Mouse (Mus musculus): ENCODE results near the gene Pycard. TPM values are rescaled to one million over a fixed set of nuclear protein-coding genes. Genes with fewer than 3 reads are reported as not detected.
"Not testable (repeated sequence)": the region's sequence is repeated elsewhere in the genome, so short reads cannot be mapped to it uniquely, and the experiment has no call there.

The Pycard gene
- 1 to 10 TPM; 7.7 to 9.8 TPM for total RNA-seq (2021)

DNA sequence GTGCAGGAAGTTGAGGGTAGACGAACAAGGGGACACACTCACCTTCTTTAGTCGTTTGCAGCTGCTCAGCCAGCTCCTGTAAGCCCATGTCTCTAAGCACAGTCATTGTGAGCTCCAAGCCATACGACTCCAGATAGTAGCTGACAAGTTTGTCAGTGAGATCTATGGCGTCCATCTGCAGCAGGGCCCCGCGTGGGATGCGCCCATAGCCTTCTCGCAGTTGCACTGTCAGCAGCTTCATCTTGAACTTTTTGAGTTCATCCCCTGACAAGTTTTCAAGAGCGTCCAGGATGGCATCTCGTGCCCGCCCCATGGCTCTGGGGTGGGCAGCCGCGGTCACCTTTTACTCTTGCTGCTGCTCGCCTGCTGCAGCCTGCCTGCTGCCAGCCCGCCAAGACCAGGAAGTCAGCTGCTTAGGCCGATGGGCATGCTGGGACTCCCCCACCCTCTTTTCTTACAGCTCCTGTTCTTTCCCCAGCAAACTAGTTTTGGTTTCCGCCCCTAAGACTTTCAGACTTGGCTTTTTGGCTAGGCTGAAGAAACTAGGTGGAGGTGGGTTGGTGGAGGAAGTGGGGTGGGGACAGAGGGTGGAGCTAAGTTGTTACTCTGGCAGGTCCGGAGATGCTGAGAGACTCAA, at the start of gene Pycard:
Pycard (minus strand) TSS at position 527 of the 637 bp plus-strand sequence.
- DNase-seq: peak; percentile 56 to 62
- intact Hi-C loops (cut with DNase I): loop anchor here (5.0 kb wide), 1 partner anchor 214 kb away; the partner anchor contains the start of gene Cox6a2

DNA sequence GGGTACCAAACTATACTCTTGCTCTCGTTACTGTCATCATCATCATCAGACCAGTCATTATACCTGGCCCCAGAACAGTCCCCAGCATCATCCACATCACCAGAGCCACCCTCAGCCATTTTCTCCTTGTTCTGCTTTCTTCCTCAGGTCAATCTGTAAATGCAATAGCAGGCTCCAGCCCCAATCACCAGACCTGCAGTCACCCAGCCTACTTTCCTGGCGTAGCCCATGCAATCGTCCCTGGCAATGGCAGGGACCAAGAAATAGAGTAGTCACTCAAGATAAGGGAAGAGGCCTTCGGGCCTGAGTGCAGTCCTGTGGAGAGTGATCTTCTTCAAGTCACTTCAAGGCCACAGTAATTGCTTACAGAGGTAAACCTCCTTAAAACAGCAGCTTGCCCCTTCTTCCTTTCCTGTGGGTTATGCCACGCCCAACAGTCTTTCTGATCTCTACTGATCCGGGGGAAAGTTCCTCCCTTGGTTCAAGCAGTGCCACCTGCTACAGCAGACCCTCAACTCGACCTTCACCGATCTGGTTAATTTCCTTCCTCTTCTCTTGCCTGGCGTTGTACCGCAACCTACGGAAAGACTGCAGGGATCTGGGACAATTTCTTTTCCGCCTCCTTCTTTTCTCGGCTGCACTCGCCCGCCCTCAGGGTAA, 48.6 kb upstream of the Pycard start:
- intact Hi-C loops (cut with DNase I): not testable (repeated sequence)

DNA sequence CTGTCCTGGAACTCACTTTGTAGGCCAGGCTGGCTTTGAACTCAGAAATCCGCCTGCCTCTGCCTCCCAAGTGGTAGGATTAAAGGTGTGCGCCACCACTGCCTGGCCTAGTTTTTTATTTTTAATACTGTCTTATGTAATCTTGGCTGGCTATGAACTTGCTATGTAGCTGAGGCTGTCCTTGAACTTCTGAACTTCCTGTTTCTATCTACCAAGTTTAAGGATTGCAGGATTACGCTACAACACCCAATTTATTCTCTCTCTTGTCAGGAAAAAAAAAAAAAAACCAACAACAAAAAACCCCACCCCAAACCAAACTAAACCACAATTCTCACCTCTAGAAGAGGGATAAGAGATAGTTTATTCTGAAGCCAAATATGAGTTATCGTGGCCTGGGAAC, 39.9 kb upstream of the Pycard start:
- intact Hi-C loops (cut with DNase I): no loop called here
- DNase-seq: no peak

More for the DNA sequence above, 48.6 kb upstream of the Pycard start:
- not testable (repeated sequence) for DNase-seq

DNA sequence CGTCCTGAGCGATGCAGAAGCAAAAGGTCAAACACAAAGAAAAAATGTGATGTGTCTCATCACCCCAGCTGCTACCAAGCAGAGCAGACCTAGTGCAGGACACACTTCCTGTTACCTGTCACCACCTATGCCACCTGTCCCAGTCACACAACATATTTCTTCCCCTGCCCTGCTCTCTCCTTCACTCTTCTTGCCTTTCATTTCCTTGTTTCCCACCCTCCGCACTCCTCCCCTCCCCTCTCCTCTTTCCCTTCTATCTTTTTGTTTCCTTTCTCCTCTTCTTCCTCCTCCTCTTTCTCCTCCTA, 39.3 kb upstream of the Pycard start:
- intact Hi-C loops (cut with DNase I): no loop called here
- DNase-seq: no peak

DNA sequence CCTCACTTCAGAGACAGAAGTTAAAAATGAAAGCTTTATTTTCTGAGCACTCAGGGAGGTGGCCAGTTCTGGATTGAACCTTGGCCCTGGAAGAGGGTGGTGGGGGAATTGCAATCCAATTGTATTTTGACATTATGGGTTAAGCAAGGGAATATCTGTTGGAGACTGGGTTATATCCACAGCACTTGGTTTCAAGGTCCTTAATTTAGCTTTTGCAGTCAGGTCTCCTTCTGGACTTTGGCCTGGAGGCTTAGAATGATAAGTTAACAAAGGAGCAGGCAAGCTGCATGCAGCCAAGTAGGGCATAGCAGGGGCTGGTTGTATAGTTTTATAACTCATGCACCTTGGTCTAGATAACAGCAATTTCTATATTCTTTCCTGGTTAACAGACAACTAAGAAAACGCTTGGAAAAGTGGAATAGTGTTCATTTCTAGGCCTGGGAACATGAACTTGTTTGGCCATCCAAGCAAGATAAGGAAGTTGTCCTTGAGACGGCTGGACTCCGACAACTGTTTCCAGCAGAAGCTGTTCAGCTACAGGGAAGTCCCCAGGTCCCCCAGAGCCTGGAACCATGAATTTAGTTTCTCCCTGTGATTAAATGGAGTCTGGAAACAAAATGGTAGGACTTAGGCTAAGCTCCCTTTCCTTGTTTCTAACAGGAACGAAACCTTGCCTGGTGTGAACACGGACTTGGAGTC, 38.8 kb upstream of the Pycard start:
- DNase-seq: no peak
- intact Hi-C loops (cut with DNase I): no loop called here

DNA sequence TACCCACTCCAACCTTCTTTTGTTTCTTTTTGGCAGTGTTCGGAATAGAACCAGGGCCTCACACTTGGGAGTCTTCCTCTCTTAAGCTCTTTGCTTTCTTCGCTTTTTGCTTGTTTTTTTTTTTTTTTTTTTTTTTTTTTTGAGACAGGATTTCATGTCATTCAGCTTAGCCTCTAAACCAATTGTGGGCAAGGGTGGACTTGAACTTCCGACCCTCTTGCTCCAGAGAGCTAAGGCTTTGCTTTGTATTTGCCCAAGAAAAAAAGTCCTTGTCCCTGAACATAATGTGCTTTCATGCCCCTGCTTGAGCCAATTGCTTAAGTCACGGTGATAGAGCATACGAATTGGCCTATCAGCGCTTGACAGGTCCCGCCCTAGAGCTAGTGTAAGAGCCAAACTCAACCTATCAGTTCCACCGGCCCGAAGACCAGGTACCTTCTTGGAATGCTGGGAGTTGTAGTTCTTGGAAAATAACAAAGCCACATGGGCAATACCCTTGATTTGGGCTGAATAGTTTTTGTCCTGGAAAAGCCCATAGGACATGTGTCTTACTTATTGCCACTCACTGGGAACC, 37.8 kb upstream of the Pycard start:
- intact Hi-C loops (cut with DNase I): no loop called here
- DNase-seq: no peak

DNA sequence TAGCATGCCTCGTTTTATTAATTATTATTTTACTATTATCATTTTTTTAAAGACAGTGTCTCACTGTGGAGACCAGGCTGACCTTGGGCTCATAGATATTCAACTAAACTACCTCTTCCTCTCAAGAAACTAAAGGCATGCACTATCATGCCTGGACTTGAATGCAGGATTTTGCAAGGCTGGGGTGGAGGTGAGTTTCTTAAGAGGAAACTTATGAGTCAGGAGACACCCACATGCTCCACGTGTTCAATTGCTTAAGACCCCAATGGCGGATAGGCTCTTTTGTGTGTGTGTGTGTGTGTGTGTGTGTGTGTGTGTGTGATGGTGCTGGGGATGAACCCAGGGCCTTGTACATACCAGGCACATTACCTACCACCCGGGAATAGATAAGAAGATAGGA, 31.7 kb upstream of the Pycard start:
- no peak for DNase-seq
- intact Hi-C loops (cut with DNase I): no loop called here

DNA sequence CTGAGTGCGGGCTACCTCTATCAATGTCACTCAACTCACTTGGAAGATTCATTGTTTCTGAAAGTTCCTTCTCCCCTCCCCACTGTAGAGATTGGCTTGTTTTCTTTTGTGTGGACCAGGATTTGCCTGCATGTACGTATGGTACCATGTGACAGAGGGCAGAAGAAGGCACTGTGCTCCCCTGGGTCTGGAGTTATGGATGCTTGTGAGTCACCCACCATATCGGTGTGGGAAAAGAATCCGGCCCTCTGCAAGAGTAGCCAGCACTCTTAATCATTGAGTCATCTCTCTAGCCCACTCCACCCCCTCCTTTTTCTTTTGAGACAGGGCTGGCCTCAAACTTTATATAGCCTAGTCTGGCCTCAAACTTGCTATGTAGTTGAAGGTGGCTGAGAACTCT, 31.3 kb upstream of the Pycard start:
- intact Hi-C loops (cut with DNase I): no loop called here
- no peak for DNase-seq

DNA sequence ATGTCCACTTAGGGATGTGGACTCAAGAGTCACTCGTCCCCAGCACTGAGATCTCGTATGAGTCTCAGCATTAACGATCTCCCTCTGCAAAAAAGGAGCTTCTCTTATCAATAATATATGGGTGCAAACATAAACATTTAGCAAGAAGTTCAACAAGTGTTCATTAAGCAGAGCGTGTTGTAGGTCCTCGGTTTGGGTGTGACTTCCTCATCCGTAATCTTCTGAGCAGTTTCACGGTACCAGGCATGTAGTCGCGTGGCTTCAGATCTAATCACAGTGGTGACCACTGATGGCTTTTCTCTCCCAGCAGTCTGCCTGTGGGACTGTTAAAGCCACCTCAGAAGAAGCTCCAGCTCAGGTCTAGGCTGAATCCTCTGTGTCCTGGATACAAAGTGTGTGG, 30.7 kb upstream of the Pycard start:
- no peak for DNase-seq
- intact Hi-C loops (cut with DNase I): no loop called here

DNA sequence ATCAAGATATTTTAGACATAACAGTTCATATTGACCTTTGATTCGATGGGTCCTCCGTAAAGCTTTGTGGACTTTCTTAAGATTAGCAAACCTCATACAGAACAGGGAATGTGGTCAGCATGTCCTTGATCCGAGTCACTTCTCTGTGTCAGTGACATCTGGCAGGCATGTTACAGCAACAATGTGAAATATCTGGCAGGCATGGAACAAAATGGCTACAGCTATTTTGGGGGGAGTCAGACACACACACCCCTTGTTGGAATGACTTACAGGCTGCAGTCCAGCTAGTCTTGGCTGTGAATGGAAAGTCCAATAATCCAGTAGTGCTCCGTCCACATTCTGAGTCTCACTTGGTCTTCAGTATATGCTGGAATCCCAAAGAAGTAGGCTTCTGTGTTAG, 29.9 kb upstream of the Pycard start:
- intact Hi-C loops (cut with DNase I): no loop called here
- DNase-seq: no peak

DNA sequence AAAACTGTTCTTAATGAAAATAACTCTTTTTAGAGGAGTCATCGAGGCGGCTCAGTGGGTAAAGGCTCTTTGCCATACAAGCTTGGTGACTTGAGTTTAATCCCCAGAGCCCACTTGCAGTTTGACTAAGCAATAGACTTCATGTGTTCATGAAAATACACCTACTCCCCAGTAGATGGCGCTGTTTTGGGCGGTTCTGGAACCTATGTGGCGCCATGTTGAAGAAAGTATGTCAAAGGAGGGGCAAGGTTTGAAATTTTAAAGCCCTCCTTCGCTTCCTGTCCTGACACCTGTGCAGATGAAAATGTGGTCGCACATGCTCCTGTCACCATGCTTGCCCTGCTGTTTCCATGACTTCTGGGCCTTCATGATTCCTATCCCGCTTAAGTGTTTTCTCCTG, 29.3 kb upstream of the Pycard start:
- intact Hi-C loops (cut with DNase I): no loop called here
- no peak for DNase-seq

DNA sequence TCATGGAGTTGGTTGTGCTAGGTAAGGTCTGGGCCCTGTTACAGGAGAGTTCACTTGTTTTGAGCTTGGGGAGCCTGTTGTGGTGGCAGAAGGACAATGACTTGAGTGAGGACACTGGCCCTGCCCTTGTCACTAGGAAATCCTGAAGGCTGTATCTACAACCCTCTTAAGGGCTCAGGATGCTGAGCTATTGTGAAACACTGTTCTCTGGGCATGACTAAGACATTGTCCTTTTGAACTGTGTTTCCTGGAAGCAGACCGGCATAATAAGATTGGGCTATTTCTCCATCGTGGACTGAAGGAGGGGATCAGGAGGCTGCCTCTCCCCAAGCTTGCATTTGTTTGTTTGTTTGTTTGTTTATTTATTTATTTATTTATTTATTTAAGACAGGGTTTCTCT, 25.5 kb upstream of the Pycard start:
- intact Hi-C loops (cut with DNase I): no loop called here
- no peak for DNase-seq

DNA sequence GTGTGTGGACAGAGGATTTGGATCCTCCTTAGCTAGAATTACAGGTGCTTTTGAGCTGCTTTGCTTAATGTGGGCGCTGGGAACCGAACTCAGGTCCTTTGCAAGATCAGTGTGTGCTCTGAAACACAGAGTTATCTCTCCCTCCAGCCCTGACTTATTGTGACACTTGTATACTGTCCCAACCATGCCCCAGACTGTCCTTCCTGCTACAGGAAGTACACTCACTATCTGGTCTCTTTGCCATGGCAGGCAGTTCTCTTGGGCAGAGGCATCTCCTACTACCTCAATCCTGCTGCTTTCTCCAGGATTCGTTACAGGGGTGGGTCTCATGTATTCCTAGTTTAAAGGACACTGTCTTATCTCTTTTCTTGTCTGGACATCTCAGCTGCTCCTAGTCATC, 24.6 kb upstream of the Pycard start:
- intact Hi-C loops (cut with DNase I): no loop called here
- no peak for DNase-seq

DNA sequence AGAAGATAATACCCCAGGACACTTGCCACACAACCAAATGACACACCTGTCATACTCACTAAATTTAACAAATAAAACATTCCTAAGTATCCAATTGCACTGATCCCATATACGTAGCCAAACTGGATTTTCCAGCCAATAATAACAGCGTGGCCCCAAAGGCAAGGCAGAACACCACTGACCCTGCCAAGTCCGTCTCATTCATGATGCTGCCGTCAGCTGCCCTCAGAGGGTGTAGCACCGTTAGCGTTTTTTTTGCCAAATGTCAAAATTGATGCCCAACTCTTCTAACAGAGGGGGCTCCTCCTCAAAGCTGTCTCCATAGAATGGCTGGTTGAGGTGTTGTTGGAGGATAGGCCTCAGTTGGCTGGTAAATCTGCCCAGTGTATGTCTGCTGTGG, 23.0 kb upstream of the Pycard start:
- DNase-seq: no peak
- intact Hi-C loops (cut with DNase I): no loop called here

DNA sequence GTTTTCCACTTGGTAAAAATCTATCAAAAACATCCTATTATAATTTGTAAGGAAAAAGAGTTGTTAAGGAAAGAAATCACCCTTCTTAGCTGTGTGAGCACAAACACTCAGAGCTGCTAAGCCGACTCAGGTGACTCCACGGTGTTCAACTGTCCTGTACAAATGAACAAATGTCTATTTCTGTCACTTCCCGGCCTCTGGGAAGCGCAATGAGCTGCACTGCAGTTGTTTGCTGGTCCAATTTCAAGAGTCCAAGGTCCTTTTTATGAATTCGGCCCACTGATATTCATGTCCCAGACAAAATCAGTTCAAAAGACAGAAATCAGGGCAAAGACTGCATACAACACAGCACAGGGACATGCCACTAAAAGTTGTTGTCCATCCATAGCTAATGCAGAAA, 22.5 kb upstream of the Pycard start:
- intact Hi-C loops (cut with DNase I); DNase-seq: not testable (repeated sequence)

DNA sequence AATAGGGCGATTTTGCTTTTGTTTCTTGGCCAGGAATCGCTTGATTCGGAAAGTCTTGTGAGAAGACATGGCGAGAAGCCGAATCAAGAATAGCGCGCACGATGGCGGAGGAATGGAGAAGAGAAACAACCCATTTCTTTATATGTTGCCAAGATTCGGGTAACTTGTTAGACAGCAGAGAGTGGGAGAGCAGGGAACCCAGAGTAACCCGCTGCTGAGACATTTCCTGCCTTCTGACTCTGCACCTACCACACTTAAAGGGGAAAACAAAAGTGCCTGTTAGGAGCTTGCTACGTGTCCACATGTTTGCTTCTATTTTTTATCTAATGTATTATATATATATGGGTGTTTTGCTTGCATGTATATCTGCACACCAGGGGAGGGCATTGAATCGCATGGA, 19.4 kb upstream of the Pycard start:
- intact Hi-C loops (cut with DNase I): no loop called here
- no peak for DNase-seq

DNA sequence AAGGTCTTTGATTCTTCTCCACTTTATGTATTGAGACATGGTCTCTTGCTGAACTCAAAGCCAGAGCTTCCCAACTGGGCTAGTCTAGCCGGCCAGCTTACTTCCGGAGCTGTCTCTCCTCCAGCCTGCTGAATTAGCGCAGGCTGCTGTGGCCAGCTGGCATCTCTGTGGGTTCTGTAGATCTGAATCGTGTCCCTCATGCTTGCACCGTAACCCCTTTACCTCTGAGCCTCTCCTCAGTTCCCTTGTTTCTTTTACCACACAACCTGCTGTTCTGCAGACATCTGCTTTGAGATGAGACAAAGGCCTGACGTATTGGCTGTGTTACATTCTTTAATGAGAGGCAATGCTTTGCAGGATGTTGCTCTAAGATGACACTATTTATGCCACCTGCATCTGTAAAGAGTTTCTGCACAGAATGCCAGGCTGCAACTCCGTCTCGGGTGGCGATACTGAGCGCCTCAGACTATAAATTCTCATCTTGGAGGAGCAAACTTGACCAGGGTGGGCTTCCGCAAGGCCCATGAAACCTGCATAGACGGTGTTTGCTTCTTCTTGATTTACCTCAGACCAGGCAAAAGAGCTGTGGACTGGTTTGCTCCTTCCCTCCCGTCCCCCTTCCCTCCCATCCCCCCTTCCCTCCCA, 18.6 kb upstream of the Pycard start:
- DNase-seq: no peak
- intact Hi-C loops (cut with DNase I): no loop called here

DNA sequence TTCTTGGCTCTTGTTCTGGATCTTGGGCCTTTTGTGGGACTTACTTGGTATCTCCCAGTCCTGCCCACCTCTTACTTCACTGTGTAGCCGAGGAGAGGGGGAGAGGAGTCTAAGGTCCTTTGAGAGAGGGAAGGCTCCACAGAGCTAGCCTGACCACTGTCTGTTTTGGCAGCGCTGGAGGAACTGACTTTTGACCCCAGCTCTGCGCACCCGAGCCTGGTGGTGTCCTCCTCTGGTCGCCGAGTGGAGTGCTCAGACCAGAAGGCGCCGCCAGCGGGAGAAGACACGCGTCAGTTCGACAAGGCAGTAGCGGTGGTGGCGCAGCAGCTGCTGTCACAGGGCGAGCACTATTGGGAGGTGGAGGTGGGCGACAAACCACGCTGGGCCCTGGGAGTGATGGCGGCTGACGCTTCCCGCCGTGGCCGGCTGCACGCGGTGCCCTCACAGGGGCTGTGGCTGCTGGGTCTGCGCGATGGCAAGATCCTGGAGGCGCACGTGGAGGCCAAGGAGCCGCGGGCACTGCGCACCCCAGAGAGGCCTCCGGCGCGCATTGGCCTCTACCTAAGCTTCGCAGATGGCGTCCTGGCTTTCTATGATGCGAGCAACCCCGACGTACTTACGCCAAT, 16.2 kb upstream of the Pycard start:
- no peak for DNase-seq
- intact Hi-C loops (cut with DNase I): no loop called here

DNA sequence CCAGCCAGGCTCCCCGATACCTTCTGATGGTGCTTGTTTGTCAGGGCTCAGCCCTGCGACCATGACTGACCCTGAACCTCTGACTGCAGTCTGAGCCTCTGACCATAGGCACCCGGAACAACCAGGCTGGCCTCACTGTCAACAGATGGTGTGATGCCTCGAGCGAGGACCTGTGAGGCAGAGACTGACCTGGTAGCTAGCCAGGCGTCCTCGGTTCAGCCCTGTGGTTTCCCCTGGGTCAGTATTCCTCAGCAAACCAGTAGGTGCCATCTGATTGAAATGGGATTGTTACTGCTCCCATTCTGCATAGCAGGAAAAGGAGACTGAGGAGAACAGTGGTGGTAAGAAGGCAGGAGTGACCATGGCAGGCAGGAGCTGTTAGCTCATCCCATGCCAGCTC, 12.5 kb upstream of the Pycard start:
- no peak for DNase-seq
- intact Hi-C loops (cut with DNase I): no loop called here

DNA sequence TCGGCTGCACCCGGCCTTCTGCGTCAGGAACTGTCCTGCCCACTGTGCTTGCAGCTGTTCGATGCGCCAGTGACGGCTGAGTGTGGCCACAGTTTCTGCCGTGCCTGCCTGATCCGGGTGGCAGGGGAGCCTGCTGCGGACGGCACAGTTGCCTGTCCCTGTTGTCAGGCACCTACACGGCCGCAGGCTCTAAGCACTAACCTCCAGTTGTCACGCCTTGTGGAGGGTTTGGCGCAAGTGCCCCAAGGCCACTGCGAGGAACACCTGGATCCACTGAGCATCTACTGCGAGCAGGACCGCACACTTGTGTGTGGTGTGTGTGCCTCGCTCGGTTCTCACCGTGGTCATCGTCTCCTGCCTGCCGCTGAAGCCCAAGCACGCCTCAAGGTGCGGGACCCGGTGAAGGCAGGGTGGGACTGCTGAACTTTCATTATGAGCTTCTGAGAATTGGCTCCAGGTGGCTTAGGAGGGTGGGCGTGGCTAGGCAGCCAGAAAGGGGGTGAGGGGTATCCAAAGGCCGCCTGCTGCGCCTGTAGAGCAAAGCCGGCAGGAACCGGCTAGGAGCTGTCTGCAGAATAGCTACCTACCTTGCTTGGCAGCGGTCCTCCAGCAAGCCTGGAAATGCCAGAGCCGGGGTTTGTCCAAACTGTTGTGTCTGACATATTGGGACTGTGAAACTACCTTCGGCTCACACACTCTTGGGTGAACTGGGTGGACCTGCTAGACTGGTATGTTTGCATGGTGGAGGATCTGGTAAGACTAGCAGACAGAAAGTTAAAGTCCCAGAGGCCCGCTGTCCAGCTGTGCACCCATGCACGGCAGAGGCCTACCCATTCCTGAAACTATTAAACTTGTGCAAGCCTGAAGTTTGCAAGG, 11.1 kb upstream of the Pycard start:
- intact Hi-C loops (cut with DNase I): no loop called here
- DNase-seq: peak in 1 of 2 experiments; percentile 30

Measured in heart, postnatal 36 days (tissue).